Mouse (Mus musculus) heart, adult 2 months (tissue): ENCODE measurements at regions not wholly inside any gene's neighbourhood (a gene's known extent, or its start where the extent isn't known, plus 50 kb on each side); places are given as distances from the start of the nearest gene placed in this dataset.

ENCODE experiments used
- CTCF ChIP-seq: fragments of 200-600 bp; IDR thresholded peaks from 2 replicates; pipeline ENCODE4 v1.8.1; 2022; ENCODE audit warnings: antibody characterized with exemption, mild to moderate bottlenecking, moderate library complexity
- EP300 ChIP-seq: fragments of 200-500 bp; IDR thresholded peaks from 2 replicates; pipeline ENCODE4 v1.6.1; 2011; ENCODE audit warnings: low read depth, low read length, control low read depth; ENCODE audit not compliant: insufficient read depth
- POLR2A ChIP-seq: fragments of 200-500 bp; IDR thresholded peaks from 2 replicates; pipeline ENCODE4 v1.6.1; 2011; ENCODE audit warnings: mild to moderate bottlenecking, low read depth, low read length, control low read depth; ENCODE audit not compliant: insufficient read depth

GRCm38 (mm10) chr4:97028938-97029337 lies 154.0 kb downstream of the Gm10192 start:
- TF ChIP-seq CTCF = no peak
- TF ChIP-seq EP300 = no peak
- no peak for TF ChIP-seq POLR2A
